Comparison of ENCODE assay signal across 32 mouse cellular contexts in the genomic region with DNA sequence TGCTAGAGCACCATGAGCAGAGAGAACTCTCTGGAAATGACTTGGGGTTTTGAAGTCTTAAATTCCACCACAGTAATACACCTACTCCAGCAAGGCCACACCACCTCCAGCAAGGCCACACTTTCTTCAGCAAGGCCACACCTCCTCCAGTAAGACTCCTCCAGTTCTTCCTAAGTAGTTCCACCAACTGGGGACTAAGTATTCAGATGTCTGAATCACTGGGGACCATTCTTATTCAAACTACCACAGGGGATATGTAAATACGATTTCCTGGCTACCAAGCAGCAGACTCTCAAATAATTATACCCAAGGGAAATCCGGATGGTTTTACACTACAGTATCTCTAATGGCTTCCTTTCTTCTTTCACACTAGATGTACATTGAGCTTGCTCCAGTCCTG.
"Had no signal": no experiment of that assay in that cellular context is flagged by ENCODE, and none has a peak within 500 bp of the region (broad histone marks: within the 10 kb centered on the region; RNA-seq: fewer than 3 reads in every experiment).

No protein-coding gene starts in this region.

- H3K9me3 ChIP-seq: limb, embryonic 10.5 days; limb, embryonic 12.5 days; limb, embryonic 13.5 days; limb, embryonic 15.5 days; liver, embryonic 12.5 days; liver, embryonic 13.5 days; liver, embryonic 15.5 days; lung, embryonic 15.5 days; megakaryocyte, embryonic 14.5 days; midbrain, embryonic 10.5 days; midbrain, embryonic 12.5 days; midbrain, embryonic 13.5 days; midbrain, embryonic 15.5 days; neural tube, embryonic 12.5 days had no signal

- H3K4me2 ChIP-seq: limb, embryonic 12.5 days; limb, embryonic 13.5 days; limb, embryonic 15.5 days; liver, embryonic 11.5 days; liver, embryonic 12.5 days; liver, embryonic 13.5 days; liver, embryonic 15.5 days; lung, embryonic 14.5 days; lung, embryonic 15.5 days; midbrain, embryonic 11.5 days; midbrain, embryonic 12.5 days; midbrain, embryonic 13.5 days; midbrain, embryonic 15.5 days; neural tube, embryonic 12.5 days had no signal

- H3K4me3 ChIP-seq: limb, embryonic 10.5 days; limb, embryonic 12.5 days; limb, embryonic 13.5 days; limb, embryonic 15.5 days; liver, embryonic 12.5 days; liver, embryonic 13.5 days; liver, embryonic 15.5 days; lung, embryonic 15.5 days; megakaryocyte, embryonic 14.5 days; midbrain, embryonic 10.5 days; midbrain, embryonic 12.5 days; midbrain, embryonic 13.5 days; midbrain, embryonic 15.5 days; myocyte; neural tube, embryonic 12.5 days had no signal

- H3K4me1 ChIP-seq: limb, embryonic 10.5 days; limb, embryonic 12.5 days; limb, embryonic 13.5 days; limb, embryonic 15.5 days; liver, embryonic 12.5 days; liver, embryonic 13.5 days; liver, embryonic 15.5 days; lung, embryonic 15.5 days; megakaryocyte, embryonic 14.5 days; midbrain, embryonic 10.5 days; midbrain, embryonic 12.5 days; midbrain, embryonic 13.5 days; midbrain, embryonic 15.5 days; neural tube, embryonic 12.5 days had no signal

- H3K27ac ChIP-seq: limb, embryonic 10.5 days; limb, embryonic 12.5 days; limb, embryonic 13.5 days; limb, embryonic 15.5 days; liver, embryonic 12.5 days; liver, embryonic 13.5 days; liver, embryonic 14.5 days; liver, embryonic 15.5 days; lung, embryonic 15.5 days; macrophage; midbrain, embryonic 10.5 days; midbrain, embryonic 12.5 days; midbrain, embryonic 13.5 days; midbrain, embryonic 15.5 days; neural tube, embryonic 12.5 days had no signal

- H3K27me3 ChIP-seq: limb, embryonic 12.5 days; limb, embryonic 13.5 days; limb, embryonic 15.5 days; liver, embryonic 12.5 days; liver, embryonic 13.5 days; liver, embryonic 15.5 days; lung, embryonic 15.5 days; megakaryocyte, embryonic 14.5 days; midbrain, embryonic 12.5 days; midbrain, embryonic 13.5 days; midbrain, embryonic 15.5 days; neural tube, embryonic 12.5 days had no signal

- DNase-seq: left cerebral cortex, postnatal 4 days; liver; liver, embryonic 13.5 days; liver, postnatal 0 days; lung, adult 18-20 months; lung, adult 2 months; lung, embryonic 14.5 days; lung, postnatal 10 days; lung, postnatal 14 days; lung, postnatal 36 days; lung, postnatal 4 days; midbrain, embryonic 14.5 days had no signal

- H3K36me3 ChIP-seq: limb, embryonic 10.5 days; limb, embryonic 12.5 days; limb, embryonic 13.5 days; limb, embryonic 15.5 days; liver, embryonic 12.5 days; liver, embryonic 13.5 days; liver, embryonic 15.5 days; lung, embryonic 15.5 days; midbrain, embryonic 10.5 days; midbrain, embryonic 12.5 days; midbrain, embryonic 13.5 days; midbrain, embryonic 15.5 days; neural tube, embryonic 12.5 days had no signal

- ATAC-seq: liver, embryonic 12.5 days; liver, postnatal 0 days; lung, postnatal 0 days; midbrain, embryonic 13.5 days; midbrain, embryonic 15.5 days; midbrain, embryonic 16.5 days had no signal

- H3K9ac ChIP-seq: limb, embryonic 12.5 days; limb, embryonic 13.5 days; limb, embryonic 15.5 days; liver, embryonic 12.5 days; liver, embryonic 13.5 days; liver, embryonic 14.5 days; liver, embryonic 15.5 days; liver, postnatal 0 days; lung, embryonic 14.5 days; lung, embryonic 15.5 days; midbrain, embryonic 12.5 days; midbrain, embryonic 13.5 days; midbrain, embryonic 15.5 days; neural tube, embryonic 12.5 days had no signal
